Mouse (Mus musculus): ENCODE data around the gene Defb20.

Gene Defb20

DNA sequence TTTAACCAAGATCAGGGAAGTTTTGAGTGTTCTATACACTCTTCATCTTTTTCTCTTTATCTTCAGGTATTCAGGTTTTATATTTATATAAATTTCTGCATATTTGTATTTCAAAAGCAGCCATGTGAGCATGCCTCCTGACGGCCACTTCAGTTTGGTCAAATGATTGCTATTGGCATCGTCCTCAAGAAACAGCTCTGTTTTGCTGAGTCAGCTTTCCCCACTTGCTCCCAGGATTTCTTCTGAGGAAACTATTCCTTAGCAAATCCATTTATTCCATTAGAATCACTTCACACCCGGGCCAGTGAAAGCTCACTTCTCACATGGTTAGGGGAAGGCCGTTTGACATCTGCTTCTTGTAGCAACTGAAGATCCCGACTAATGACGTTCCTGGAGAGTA lies 21.2 kb downstream of the Defb20 start:
- no peak for DNase-seq (ENCODE audit: low read depth in 1 of 2, low spot score in 2 of 2)

- no peak for DNase-seq (ENCODE audit: low read depth in 1 of 2, low spot score in 2 of 2)
Observed at GRCm38 (mm10) chr2:152500204-152500862, 23.5 kb downstream of the Defb20 start.

DNA sequence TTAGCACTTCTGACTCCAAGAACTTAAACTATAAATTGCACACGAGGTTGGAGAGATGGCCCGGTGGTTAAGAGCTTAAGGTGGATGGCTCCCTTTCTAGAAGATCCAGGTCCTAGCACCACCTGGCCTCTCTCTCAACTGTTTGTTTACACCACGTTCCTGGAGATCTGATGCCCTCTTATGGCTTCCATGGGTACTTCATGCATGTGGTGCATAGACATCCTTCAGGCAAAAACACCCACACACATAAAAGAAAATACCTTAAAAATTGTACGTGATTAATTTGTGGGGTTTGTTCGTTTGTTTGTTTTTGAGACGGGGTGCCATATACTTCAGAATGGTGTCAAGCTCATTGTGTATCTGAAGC lies 24.0 kb downstream of the Defb20 start:
- no peak for DNase-seq (ENCODE audit: low read depth in 1 of 2, low spot score in 2 of 2)

GRCm38 (mm10) chr2:152503950-152504349 lies 27.1 kb downstream of the Defb20 start:
- no peak for DNase-seq (ENCODE audit: low read depth in 1 of 2, low spot score in 2 of 2)

DNA sequence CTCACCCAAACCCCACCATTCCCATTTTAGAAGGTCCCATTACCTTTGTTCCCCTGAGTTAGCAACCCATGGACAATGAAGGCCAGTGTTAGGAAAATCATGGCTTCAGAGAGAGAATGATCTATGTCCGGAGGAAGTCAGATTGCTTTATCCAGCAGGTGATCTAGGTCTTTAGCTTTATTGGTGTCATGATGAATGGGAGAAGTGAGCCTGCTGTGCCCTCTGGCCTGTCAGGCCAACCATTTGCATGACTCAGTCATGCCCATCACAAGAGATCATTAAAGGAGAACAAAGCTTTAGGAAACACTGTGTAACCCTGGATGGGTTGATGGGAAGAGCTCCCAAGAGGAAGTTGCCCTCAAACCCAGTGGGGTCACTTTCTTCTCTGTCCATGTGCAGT lies 34.7 kb downstream of the Defb20 start, which contains the start of gene Defb26:
Gene Defb26 (minus strand): TSS at position 101 of the 400 bp plus-strand sequence.
- DNase-seq (ENCODE audit: low read depth in 1 of 2, low spot score in 2 of 2), result no peak

GRCm38 (mm10) chr2:152516084-152516483 lies 39.2 kb downstream of the Defb20 start:
- DNase-seq (ENCODE audit: low read depth in 1 of 2, low spot score in 2 of 2), result no peak

DNA sequence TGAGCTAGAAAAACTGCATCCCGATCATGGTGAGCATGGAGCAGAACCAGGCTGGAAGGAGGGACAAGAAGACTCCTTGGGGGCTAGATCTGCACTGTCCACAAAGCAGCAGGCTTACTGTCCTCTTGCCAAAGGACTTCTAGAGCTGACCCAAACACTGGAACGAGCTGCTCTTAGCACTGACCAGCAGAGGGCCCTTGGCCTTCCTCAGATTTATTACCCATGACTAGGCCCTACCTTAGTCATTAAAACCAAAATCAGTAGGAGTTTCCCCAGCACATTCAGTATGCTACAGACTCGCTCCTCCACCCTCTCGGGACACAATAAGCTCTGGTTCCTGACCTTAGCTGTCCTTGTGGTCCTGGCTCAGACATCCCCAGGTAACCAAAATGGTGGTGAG lies 41.1 kb downstream of the Defb20 start, which contains the start of gene Defb28:
Gene Defb28 (plus strand): TSS at position 275 of the 400 bp plus-strand sequence.
- DNase-seq (ENCODE audit: low read depth in 1 of 2, low spot score in 2 of 2), result no peak
